Mouse (Mus musculus) hindbrain, postnatal 0 days (tissue): ENCODE measurements at regions not wholly inside any gene's neighbourhood (a gene's known extent, or its start where the extent isn't known, plus 50 kb on each side); places are given as distances from the start of the nearest gene placed in this dataset.

Source experiments
- ATAC-seq: fragments of 200-750 bp; cut with Nextera tagmentation; 2 replicates; pipeline ENCODE4 v1.8.0; 2017; ENCODE audit warnings: mild to moderate bottlenecking, moderate TSS enrichment, moderate library complexity
- DNase-seq: peaks from one replicate; pipeline ENCODE4 v3.0.0-alpha.2; 2015; ENCODE audit warnings: low spot score
- H3K27ac ChIP-seq: fragments of 300-500 bp; sonication (generic); 2 replicates; pipeline ENCODE4 v1.5.1; 2014; ENCODE audit warnings: mild to moderate bottlenecking
- H3K27me3 ChIP-seq: fragments of 300-500 bp; sonication (generic); 2 replicates; pipeline ENCODE4 v1.6.1; 2014; ENCODE audit warnings: low read length, mixed read lengths; ENCODE audit not compliant: insufficient read depth
- H3K36me3 ChIP-seq: fragments of 300-500 bp; sonication (generic); 2 replicates; pipeline ENCODE4 v1.6.1; 2014; ENCODE audit warnings: low read length, mixed read lengths; ENCODE audit not compliant: insufficient read depth
- H3K4me1 ChIP-seq: fragments of 300-500 bp; sonication (generic); 2 replicates; pipeline ENCODE4 v1.6.1; 2014; ENCODE audit warnings: antibody characterized with exemption, low read length, mixed read lengths; ENCODE audit not compliant: insufficient read depth
- H3K4me2 ChIP-seq: fragments of 300-500 bp; sonication (generic); 2 replicates; pipeline ENCODE4 v1.6.1; 2014; ENCODE audit warnings: low read depth, mild to moderate bottlenecking, low read length, moderate library complexity, mixed read lengths
- H3K4me3 ChIP-seq: fragments of 300-500 bp; sonication (generic); 2 replicates; pipeline ENCODE4 v1.5.1; 2014; ENCODE audit warnings: low read length
- H3K9ac ChIP-seq: fragments of 300-500 bp; sonication (generic); replicated peaks from 2 replicates; pipeline ENCODE4 v1.6.1; 2014; ENCODE audit warnings: mild to moderate bottlenecking, low read length, moderate library complexity, mixed read lengths
- H3K9me3 ChIP-seq: fragments of 300-500 bp; sonication (generic); 2 replicates; pipeline ENCODE4 v1.6.1; 2016; ENCODE audit warnings: low read length, mixed read lengths
- CTCF ChIP-seq: IDR thresholded peaks from 2 replicates; pipeline ENCODE4 v1.5.1; 2016; ENCODE audit warnings: antibody characterized with exemption, control low read depth, low read depth
- WGBS: fragments of 180-500 bp; shearing (Covaris S2); extraction: QIAGEN DNeasy Blood & Tissue Kit; methylation state at CpG from one replicate; pipeline ENCODE4 v1.1.7; 2014; 5-methylcytosine and 5-hydroxymethylcytosine counted together

DNA sequence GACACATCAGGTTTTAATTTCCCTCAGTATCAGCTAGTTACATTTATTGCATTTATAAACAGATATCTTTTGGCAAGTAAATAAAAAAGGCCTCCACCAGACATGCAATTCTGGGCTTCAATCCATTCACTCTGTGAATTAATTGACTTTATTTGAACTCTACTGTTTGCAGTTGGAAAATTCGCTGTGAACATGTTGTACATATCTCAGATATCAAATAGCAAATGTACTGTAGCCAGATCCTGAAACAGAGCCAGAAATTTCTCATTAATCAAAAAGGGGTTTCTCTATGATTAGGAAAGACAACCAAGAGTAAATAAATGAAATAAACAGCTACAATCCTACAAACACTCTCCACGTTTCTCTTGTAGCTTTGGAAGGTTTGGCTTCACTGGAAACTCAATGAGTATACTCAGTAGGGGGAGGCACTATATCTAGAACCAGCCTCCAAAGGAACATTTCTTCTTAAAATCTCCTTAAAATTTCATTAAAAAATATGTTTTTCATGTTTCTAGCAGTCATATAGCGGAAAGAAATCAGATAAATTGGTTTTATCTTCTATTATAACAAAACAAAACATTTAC, 211.8 kb upstream of the Gm10192 start:
- WGBS = 75% methylated on average over 3 of the region's 3 CpGs
- H3K9me3 ChIP-seq = no peaks in the 10 kb centered on the region
- no peaks in the 10 kb centered on the region for H3K36me3 ChIP-seq
- no peak overlapping the region for H3K4me3 ChIP-seq
- no peak overlapping the region for H3K27ac ChIP-seq
- H3K4me2 ChIP-seq = no peak overlapping the region
- no peak overlapping the region for H3K9ac ChIP-seq
- no peak for TF ChIP-seq CTCF
- ATAC-seq (no peak), DNase-seq (no peak)
- no peaks in the 10 kb centered on the region for H3K4me1 ChIP-seq
- no peaks in the 10 kb centered on the region for H3K27me3 ChIP-seq

DNA sequence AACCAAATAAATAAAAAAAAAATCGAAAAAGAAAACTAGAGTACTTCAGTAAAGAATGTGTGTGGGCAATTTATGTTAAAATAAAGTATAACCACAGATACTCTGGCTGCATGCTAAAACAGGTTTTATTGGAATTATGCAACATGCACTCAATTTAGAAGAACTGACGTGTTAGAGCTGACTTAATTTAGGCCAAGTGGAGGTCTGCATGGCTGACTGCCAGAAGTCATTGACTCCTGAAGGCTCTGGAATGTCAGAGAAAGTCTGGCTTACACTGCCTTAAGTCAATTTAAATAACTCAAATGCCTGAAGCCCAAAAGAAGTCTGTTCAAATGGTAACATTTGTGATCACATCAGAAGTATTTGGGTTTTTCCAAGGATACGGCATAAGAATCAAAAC, 198.1 kb upstream of the Gm10192 start:
- DNase-seq (peak; percentile 25), ATAC-seq (no peak)
- H3K4me3 ChIP-seq = no peak overlapping the region
- H3K27me3 ChIP-seq = no peaks in the 10 kb centered on the region
- 62% methylated on average over 3 of the region's 3 CpGs for WGBS
- H3K9ac ChIP-seq = no peak overlapping the region
- no peak overlapping the region for H3K27ac ChIP-seq
- no peak for TF ChIP-seq CTCF
- no peaks in the 10 kb centered on the region for H3K9me3 ChIP-seq
- H3K4me1 ChIP-seq = no peaks in the 10 kb centered on the region; the same call in 1 of the 2 replicates
- no peak overlapping the region for H3K4me2 ChIP-seq
- H3K36me3 ChIP-seq = no peaks in the 10 kb centered on the region

DNA sequence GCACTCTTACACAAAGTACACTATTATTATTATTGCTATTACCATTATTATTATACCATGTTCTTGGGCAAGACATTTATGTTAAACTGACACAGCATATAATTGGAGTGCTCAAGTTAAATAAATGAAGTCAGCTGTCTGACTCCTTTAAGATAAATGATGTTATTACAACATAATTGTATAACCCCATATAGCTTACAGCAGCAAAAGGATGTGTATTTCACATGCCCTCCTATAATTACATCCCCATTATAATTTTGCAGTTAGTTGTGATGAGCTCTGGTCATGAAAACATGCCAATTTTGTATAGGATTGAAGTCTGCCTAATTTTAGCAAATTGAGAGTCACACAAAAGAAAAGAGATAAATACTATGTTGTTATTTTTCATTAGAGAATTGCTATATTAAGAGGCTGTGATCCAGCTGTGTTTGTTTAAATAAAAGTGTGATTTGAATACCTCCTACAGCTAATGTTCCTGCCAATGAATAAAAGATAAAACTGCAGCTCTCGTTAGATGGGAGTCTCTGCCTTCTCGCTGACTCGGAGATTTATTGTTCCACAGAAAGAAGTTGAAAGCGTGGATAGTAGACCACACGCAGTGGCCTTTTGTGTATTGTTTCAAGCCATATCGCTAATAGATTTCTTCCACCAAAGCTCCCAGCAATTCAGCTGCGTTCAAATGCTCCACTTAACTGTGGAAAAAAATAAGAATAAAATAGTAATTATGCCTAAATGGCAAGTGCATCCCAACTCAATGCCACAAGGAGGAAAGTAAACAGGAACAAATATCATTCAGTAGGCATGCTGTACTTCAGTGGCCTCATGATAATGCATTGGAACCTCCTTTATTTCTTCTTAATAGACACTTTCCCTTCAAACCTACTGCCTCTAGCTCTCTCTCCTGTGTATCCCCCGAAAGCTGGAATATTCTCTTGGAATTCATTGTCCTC, 194.9 kb upstream of the Gm10192 start:
- Histone ChIP-seq H3K27me3 (no peaks in the 10 kb centered on the region), H3K4me1 (no peaks in the 10 kb centered on the region; the same call in 1 of the 2 replicates), H3K4me2 (no peak overlapping the region), H3K9ac (no peak overlapping the region), H3K36me3 (no peaks in the 10 kb centered on the region), H3K9me3 (no peaks in the 10 kb centered on the region), H3K27ac (no peak overlapping the region), H3K4me3 (no peak overlapping the region)
- no peak for ATAC-seq
- peak; percentile 13 for DNase-seq
- TF ChIP-seq CTCF = no peak
- 16% methylated on average over 8 of the region's 8 CpGs for WGBS

DNA sequence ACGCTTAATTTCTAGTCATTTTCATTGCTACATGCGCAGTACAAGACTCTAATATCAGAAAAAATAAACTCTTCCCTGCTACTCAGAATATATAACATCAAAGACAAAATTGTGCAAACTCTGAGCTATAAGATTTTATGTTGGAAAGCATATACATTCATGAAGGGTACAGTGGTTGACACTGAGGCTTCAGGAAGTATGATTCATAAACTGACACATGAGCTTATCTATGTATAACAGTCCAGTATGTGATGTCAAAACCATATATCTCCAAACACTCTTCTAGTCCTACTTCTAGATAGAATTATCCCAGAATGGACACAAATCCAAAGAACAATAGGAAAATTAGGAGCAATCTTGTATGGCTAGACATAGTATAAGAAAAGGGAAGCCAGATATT, 177.5 kb upstream of the Gm10192 start:
- Histone ChIP-seq H3K27me3 (no peaks in the 10 kb centered on the region), H3K4me3 (no peak overlapping the region), H3K36me3 (no peaks in the 10 kb centered on the region), H3K4me1 (no peaks in the 10 kb centered on the region), H3K4me2 (no peak overlapping the region), H3K9me3 (no peaks in the 10 kb centered on the region), H3K9ac (no peak overlapping the region), H3K27ac (no peak overlapping the region)
- DNase-seq (no peak), ATAC-seq (no peak)
- 95% methylated on average over 2 of the region's 2 CpGs for WGBS
- TF ChIP-seq CTCF = no peak

- H3K4me1 ChIP-seq = no peaks in the 10 kb centered on the region
- no peak overlapping the region for H3K9ac ChIP-seq
- DNase-seq = peak; percentile 14
- no peaks in the 10 kb centered on the region for H3K36me3 ChIP-seq
- H3K27me3 ChIP-seq = no peaks in the 10 kb centered on the region
- 41% methylated on average over 1 of the region's 1 CpGs for WGBS
- H3K27ac ChIP-seq = no peak overlapping the region
- no peak overlapping the region for H3K4me2 ChIP-seq
- no peak overlapping the region for H3K4me3 ChIP-seq
- TF ChIP-seq CTCF = no peak
- no peak for ATAC-seq
- H3K9me3 ChIP-seq = no peaks in the 10 kb centered on the region
Measured at GRCm38 (mm10) chr4:97357958-97358357, 175.0 kb upstream of the Gm10192 start.

- WGBS = 69% methylated on average over 3 of the region's 3 CpGs
- Histone ChIP-seq H3K4me2 (no peak overlapping the region), H3K4me3 (no peak overlapping the region), H3K27me3 (no peaks in the 10 kb centered on the region), H3K9ac (no peak overlapping the region), H3K36me3 (no peaks in the 10 kb centered on the region), H3K4me1 (no peaks in the 10 kb centered on the region), H3K9me3 (no peaks in the 10 kb centered on the region), H3K27ac (no peak overlapping the region)
- peak; percentile 45 for DNase-seq
- TF ChIP-seq CTCF = no peak
- no peak for ATAC-seq
Measured at GRCm38 (mm10) chr4:97346799-97347198, 163.8 kb upstream of the Gm10192 start.

DNA sequence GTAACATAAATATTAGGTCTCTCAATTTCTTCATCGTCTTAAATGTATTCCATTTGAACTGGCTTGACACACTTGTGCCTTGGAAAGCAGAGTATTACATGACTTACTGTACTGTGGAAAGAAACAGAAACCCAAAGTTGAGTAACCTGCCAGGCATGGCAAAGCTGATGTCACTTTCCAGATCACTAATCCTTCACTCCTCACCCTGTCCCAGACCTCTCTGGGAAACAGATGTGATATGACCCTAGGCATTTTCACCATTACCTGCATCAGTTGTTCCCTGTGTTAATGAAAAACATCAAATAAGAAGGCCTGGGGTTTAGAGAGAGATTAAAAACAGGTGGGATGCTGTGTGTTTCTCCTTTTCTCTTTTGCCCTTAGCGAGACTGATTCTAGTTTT, 161.4 kb upstream of the Gm10192 start:
- Histone ChIP-seq H3K4me2 (no peak overlapping the region), H3K36me3 (no peaks in the 10 kb centered on the region), H3K9me3 (no peaks in the 10 kb centered on the region), H3K4me1 (no peaks in the 10 kb centered on the region), H3K9ac (no peak overlapping the region), H3K4me3 (no peak overlapping the region), H3K27me3 (no peaks in the 10 kb centered on the region), H3K27ac (no peak overlapping the region)
- ATAC-seq (no peak), DNase-seq (no peak)
- WGBS = 93% methylated on average over 2 of the region's 2 CpGs
- no peak for TF ChIP-seq CTCF
